Mouse (Mus musculus) embryonic facial prominence, embryonic 13.5 days (tissue): ENCODE data around the gene Serpina3k. TPM values are rescaled to one million over a fixed set of nuclear protein-coding genes. Genes with fewer than 3 reads are reported as not detected.
"Not testable (repeated sequence)": the region's sequence is repeated elsewhere in the genome, so short reads cannot be mapped to it uniquely, and the experiment has no call there.

Experiments used
- ATAC-seq: fragments of 200-750 bp; cut with Nextera tagmentation; 2 replicates; pipeline ENCODE4 v1.8.0; 2017; ENCODE audit warnings: low read depth; ENCODE audit not compliant: insufficient number of reproducible peaks, insufficient read depth, low FRiP score, low TSS enrichment
- H3K27ac ChIP-seq: fragments of 300-500 bp; sonication (generic); 2 replicates; pipeline ENCODE4 v1.5.1; 2015; ENCODE audit warnings: moderate library complexity, mild to moderate bottlenecking, inconsistent platforms
- H3K27me3 ChIP-seq: fragments of 300-500 bp; sonication (generic); 2 replicates; pipeline ENCODE4 v1.6.1; 2015; ENCODE audit warnings: mild to moderate bottlenecking, inconsistent platforms
- H3K36me3 ChIP-seq: fragments of 300-500 bp; sonication (generic); 2 replicates; pipeline ENCODE4 v1.6.1; 2015; ENCODE audit warnings: mild to moderate bottlenecking, inconsistent platforms
- H3K4me1 ChIP-seq: fragments of 300-500 bp; sonication (generic); 2 replicates; pipeline ENCODE4 v1.6.1; 2015; ENCODE audit warnings: inconsistent platforms
- H3K4me2 ChIP-seq: fragments of 300-500 bp; sonication (generic); 2 replicates; pipeline ENCODE4 v1.6.1; 2015; ENCODE audit warnings: moderate library complexity, mild to moderate bottlenecking, inconsistent platforms
- H3K4me3 ChIP-seq: fragments of 300-500 bp; sonication (generic); 2 replicates; pipeline ENCODE4 v1.5.1; 2015; ENCODE audit warnings: mild to moderate bottlenecking, inconsistent platforms
- H3K9ac ChIP-seq: fragments of 300-500 bp; sonication (generic); 2 replicates; pipeline ENCODE4 v1.6.1; 2015; ENCODE audit warnings: mild to moderate bottlenecking, inconsistent platforms
- H3K9me3 ChIP-seq: fragments of 300-500 bp; sonication (generic); 2 replicates; pipeline ENCODE4 v1.6.1; 2016; ENCODE audit warnings: inconsistent platforms
- WGBS: fragments of 180-500 bp; shearing (Covaris S2); methylation state at CpG from one replicate; pipeline ENCODE4 v1.1.7; 2015; ENCODE audit warnings: mixed read lengths; 5-methylcytosine and 5-hydroxymethylcytosine counted together
- polyA plus RNA-seq: library from polyadenylated mRNA; unstranded; fragments of >200 nt; fragmentation: Nextera tagmentation; extraction: Ambion mirVana; gene quantifications from 2 replicates; pipeline ENCODE4 v1.2.1, GENCODE M21; 2015

Gene Serpina3k
- polyA plus RNA-seq, 1 experiment from 2014 or later = not detected

GRCm38 (mm10) chr12:104347091-104347490 lies 8.8 kb downstream of the Serpina3k start:
- Histone ChIP-seq H3K4me1 (no peaks in the 10 kb centered on the region), H3K27ac (no peak overlapping the region), H3K4me3 (no peak overlapping the region), H3K4me2 (no peak overlapping the region), H3K9me3 (no peaks in the 10 kb centered on the region), H3K36me3 (no peaks in the 10 kb centered on the region), H3K27me3 (no peaks in the 10 kb centered on the region), H3K9ac (no peak overlapping the region)
- ATAC-seq = no peak
- WGBS = 74% methylated on average over 2 of the region's 2 CpGs

DNA sequence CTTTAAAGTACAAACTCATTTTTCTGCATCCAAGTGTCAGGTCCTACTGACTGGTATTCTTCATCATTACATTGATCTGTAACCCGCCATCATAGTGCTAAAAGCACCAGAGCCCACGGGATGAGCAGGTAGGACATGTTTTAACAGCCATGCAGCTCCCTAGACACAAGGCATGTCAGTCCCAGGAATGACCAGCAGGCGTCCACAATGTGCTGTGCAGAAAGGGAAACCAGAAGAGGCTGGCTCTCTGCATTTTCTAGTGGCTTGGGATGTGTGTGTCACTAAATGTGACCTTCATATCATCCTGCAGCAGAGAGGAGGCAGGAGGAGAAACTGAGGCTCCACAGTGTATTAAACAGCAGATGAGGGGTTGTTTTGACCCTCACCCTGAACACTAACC lies 13.5 kb downstream of the Serpina3k start:
- H3K4me2 ChIP-seq, H3K9ac ChIP-seq, H3K9me3 ChIP-seq, ATAC-seq, H3K4me1 ChIP-seq, H3K27me3 ChIP-seq, H3K36me3 ChIP-seq, H3K4me3 ChIP-seq, H3K27ac ChIP-seq: not testable (repeated sequence)
- 38% methylated on average over 3 of the region's 3 CpGs for WGBS

DNA sequence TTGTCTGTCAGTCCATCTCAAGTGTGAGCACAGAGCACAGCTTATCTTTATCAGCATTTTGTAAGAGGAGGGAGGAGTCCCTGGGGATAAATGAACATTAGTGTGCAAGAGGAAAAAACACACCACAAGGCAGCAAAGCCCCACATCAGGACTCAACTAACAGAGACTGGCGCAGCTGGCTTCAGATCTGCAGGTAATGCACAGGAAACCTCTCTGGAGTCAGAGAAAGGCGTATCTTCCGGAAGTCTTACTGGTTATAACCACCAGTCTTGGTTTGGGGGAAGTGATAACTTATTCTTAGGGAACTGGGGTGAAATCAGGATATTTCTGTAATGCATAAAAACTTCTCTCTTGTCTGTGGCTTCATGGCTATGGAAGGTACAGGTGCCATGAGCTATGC lies 17.7 kb downstream of the Serpina3k start:
- no peaks in the 10 kb centered on the region for H3K9me3 ChIP-seq
- no peak overlapping the region for H3K9ac ChIP-seq
- H3K27me3 ChIP-seq = no peaks in the 10 kb centered on the region
- no peaks in the 10 kb centered on the region for H3K4me1 ChIP-seq
- no peak overlapping the region for H3K27ac ChIP-seq
- H3K36me3 ChIP-seq = no peaks in the 10 kb centered on the region
- ATAC-seq = no peak
- H3K4me2 ChIP-seq = no peak overlapping the region
- H3K4me3 ChIP-seq = no peak overlapping the region
- WGBS = 81% methylated on average over 3 of the region's 3 CpGs

DNA sequence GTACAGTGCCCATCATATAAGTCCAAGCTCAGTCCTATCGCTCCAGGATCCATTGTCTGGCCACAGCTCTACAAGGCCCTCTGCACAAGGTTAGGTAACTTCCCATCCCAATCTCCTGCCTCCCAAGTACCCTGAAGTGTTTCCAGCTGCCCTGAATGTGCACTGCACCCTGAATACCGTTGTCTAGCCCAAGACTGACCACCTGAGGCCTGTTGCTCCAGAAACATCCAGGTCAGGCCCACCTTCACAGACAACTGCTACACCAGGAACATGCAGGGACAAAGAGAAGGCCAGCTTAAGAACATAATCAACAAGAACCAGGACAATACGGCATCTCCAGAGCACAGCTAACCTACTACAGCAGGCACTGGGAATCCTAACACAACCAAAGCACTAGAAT lies 31.7 kb downstream of the Serpina3k start:
- Histone ChIP-seq H3K9ac (no peak overlapping the region), H3K4me1 (no peaks in the 10 kb centered on the region), H3K27me3 (no peaks in the 10 kb centered on the region), H3K27ac (no peak overlapping the region), H3K4me2 (no peak overlapping the region), H3K9me3 (no peaks in the 10 kb centered on the region), H3K36me3 (no peaks in the 10 kb centered on the region), H3K4me3 (no peak overlapping the region)
- WGBS = 86% methylated on average over 3 of the region's 3 CpGs
- ATAC-seq = no peak

DNA sequence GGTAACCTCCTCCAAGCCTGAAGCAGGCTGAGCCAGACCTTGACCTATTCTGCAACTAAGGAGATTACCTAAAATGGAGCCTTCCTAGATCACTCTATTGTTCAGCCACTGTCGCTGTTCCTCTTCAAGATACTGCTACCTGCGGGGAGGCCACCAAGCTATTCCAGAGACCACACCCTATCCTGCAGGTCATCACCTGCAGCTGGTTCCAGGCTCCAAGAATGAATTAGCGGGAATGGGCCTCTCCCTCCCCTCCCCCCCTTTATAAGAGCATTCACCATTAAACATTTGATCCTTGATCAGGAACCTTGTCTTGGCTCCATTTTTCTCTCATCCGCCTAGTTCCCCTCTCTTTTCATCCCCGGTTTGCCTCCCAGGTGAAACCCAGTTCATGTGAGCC lies 38.9 kb downstream of the Serpina3k start:
- not testable (repeated sequence) for H3K27ac ChIP-seq, H3K36me3 ChIP-seq, H3K9ac ChIP-seq, H3K4me1 ChIP-seq, H3K4me3 ChIP-seq, H3K27me3 ChIP-seq, H3K9me3 ChIP-seq, ATAC-seq, H3K4me2 ChIP-seq
- WGBS = 72% methylated on average over 5 of the region's 5 CpGs

DNA sequence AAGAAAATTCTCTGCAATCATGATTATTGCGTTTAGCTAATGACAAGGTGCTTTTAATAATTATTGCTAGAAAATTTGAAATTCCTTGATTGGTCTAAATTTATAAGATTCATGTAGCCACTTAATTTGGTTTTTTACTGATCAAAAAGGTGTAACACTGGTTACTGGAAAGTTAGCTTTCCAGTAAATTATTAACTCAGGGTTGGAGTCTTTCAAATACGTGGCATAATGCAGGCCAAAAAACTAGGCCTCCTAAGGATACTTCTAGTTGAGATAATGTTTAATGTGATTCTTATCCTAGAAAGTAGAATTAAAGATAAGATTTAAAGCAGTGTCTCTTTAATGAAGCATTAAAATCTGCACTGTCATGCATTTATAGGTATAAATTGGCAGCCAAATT lies 40.1 kb downstream of the Serpina3k start:
- not testable (repeated sequence) for H3K9me3 ChIP-seq, H3K27me3 ChIP-seq, H3K27ac ChIP-seq, H3K36me3 ChIP-seq, H3K4me1 ChIP-seq, H3K4me3 ChIP-seq, ATAC-seq, H3K4me2 ChIP-seq, H3K9ac ChIP-seq
- WGBS = 68% methylated on average over 2 of the region's 2 CpGs

GRCm38 (mm10) chr12:104378815-104379214 lies 40.5 kb downstream of the Serpina3k start:
- not testable (repeated sequence) for H3K4me1 ChIP-seq, H3K4me3 ChIP-seq, H3K36me3 ChIP-seq, H3K27me3 ChIP-seq, H3K27ac ChIP-seq, H3K9ac ChIP-seq, H3K9me3 ChIP-seq, ATAC-seq, H3K4me2 ChIP-seq
- 52% methylated on average over 5 of the region's 5 CpGs for WGBS

DNA sequence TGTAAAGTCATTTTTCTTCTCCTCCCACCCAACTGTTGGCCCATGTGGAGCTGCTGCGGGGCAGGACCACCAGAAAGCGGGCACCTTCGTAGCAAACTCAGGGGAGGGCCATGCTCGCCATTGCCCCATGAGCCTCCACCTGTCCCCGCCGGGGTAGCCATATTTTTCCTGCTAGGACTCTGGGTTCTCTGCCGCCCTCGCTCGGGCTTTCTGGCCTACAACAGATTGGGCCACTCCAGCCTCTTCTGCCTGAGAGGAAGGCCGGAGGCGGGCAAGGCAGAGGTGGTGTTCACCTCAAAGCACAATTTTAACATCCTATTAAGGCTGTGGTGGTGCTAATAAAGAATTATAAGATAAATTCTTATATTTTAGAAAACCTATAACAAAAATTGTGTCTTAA lies 41.6 kb downstream of the Serpina3k start:
- H3K9ac ChIP-seq = no peak overlapping the region
- H3K4me3 ChIP-seq = no peak overlapping the region
- no peaks in the 10 kb centered on the region for H3K27me3 ChIP-seq
- ATAC-seq = no peak
- no peaks in the 10 kb centered on the region for H3K9me3 ChIP-seq
- no peak overlapping the region for H3K27ac ChIP-seq
- no peaks in the 10 kb centered on the region for H3K36me3 ChIP-seq
- WGBS = 92% methylated on average over 11 of the region's 11 CpGs
- H3K4me1 ChIP-seq = no peaks in the 10 kb centered on the region
- H3K4me2 ChIP-seq = no peak overlapping the region

GRCm38 (mm10) chr12:104381071-104381604 lies 42.9 kb downstream of the Serpina3k start:
- not testable (repeated sequence) for H3K9ac ChIP-seq, H3K36me3 ChIP-seq, H3K27ac ChIP-seq, H3K4me1 ChIP-seq, ATAC-seq, H3K9me3 ChIP-seq, H3K27me3 ChIP-seq, H3K4me2 ChIP-seq, H3K4me3 ChIP-seq
- 92% methylated on average over 8 of the region's 8 CpGs for WGBS

DNA sequence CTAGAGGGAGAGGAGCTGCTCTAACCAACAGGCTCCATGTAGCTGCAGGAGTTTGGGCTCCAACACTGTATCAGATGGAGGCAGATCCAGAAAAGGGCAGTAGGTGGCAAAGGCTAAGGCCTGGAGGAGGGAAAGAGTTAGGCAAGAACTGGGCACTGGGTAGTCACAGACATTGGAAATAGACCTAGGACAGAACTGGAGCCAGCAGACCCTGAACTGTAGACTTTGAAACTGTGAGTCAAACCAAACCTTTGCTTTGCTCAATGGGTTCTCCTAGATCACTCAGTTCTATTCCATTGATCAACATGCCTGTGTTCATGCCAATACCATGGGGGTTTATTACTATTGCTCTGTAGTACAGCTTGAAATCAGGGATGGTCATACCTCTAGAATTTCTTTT lies 47.7 kb downstream of the Serpina3k start:
- not testable (repeated sequence) for H3K36me3 ChIP-seq, H3K4me1 ChIP-seq, H3K27ac ChIP-seq, H3K4me3 ChIP-seq, H3K9me3 ChIP-seq, H3K27me3 ChIP-seq, H3K9ac ChIP-seq, ATAC-seq, H3K4me2 ChIP-seq

DNA sequence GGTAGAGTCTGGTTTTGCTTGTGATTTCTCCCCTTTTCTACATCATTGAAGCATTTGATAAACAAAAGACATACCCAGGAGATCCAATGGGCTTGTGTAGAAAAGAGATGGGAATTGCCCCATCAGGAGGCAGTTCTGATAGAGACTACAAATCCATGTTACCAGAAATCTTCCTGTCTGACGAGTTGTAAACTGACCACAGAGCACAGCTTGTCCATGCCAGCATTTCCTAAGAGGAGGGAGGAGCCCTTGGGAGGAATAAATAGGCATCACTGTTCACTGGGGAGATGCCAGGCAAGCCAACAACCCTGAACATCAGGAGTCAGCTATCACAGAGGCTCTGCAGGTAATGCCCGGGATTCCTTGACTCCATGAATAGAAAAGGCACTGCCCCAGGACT lies 48.6 kb downstream of the Serpina3k start:
- H3K4me3 ChIP-seq, ATAC-seq, H3K27me3 ChIP-seq, H3K4me2 ChIP-seq, H3K36me3 ChIP-seq, H3K9me3 ChIP-seq, H3K9ac ChIP-seq, H3K27ac ChIP-seq, H3K4me1 ChIP-seq: not testable (repeated sequence)
- WGBS = 59% methylated on average over 2 of the region's 2 CpGs

GRCm38 (mm10) chr12:104388477-104388876 lies 50.2 kb downstream of the Serpina3k start:
- no peak for ATAC-seq
- H3K27ac ChIP-seq = no peak overlapping the region
- no peak overlapping the region for H3K9ac ChIP-seq
- no peak overlapping the region for H3K4me3 ChIP-seq
- no peak overlapping the region for H3K4me2 ChIP-seq
- H3K9me3 ChIP-seq = 0 out of 2 replicates have a peak, but pooled peaks cover 6% of the 10 kb centered on the region
- H3K4me1 ChIP-seq = no peaks in the 10 kb centered on the region
- no peaks in the 10 kb centered on the region for H3K36me3 ChIP-seq
- H3K27me3 ChIP-seq = no peaks in the 10 kb centered on the region

- not testable (repeated sequence) for H3K36me3 ChIP-seq, H3K4me1 ChIP-seq, ATAC-seq, H3K9me3 ChIP-seq, H3K9ac ChIP-seq, H3K4me2 ChIP-seq, H3K27me3 ChIP-seq, H3K27ac ChIP-seq, H3K4me3 ChIP-seq
- 57% methylated on average over 2 of the region's 2 CpGs for WGBS
Observed at GRCm38 (mm10) chr12:104391057-104391456, 52.8 kb downstream of the Serpina3k start.
